Mouse (Mus musculus) thymus, adult 2 months (tissue): ENCODE results near the gene Vmn1r78.

ENCODE experiments used
- CTCF ChIP-seq: fragments of 200-500 bp; IDR thresholded peaks from 2 replicates; pipeline ENCODE4 v1.5.1; 2012; ENCODE audit warnings: mild to moderate bottlenecking, control low read depth, low read length, moderate library complexity, borderline replicate concordance; ENCODE audit not compliant: control insufficient read depth, poor library complexity, insufficient read depth; ENCODE audit errors: extremely low read depth
- POLR2A ChIP-seq: fragments of 200-500 bp; IDR thresholded peaks from 2 replicates; pipeline ENCODE4 v1.6.1; 2012; ENCODE audit warnings: mild to moderate bottlenecking, low read length, control low read depth, moderate library complexity; ENCODE audit not compliant: control insufficient read depth, poor library complexity, insufficient read depth; ENCODE audit errors: extremely low read depth

DNA sequence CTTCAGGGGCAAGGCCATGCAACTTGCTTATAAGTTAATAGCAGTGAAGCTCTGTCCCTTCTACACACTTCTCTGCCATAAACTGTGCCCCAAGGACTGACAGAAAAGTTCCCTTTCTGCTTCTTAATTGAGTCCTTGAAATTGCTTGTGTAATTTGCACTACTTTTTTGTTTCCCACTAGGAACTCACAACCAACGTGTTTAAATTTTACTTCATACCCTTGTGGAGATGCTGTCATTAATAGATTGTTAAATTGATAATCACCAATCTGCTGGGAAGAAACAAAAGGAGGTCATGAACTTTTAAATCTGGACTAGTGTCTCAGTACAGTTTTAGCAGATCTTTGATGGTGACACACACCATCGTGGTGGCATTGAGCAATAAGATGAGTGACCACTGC, at the start of gene Vmn1r78:
- no peak for TF ChIP-seq CTCF
- no peak for TF ChIP-seq POLR2A
